Mouse (Mus musculus): ENCODE data around the gene Ctbp2.

GRCm38 (mm10) chr7:133027930-133028329 lies 96.2 kb downstream of the Ctbp2 start:
- TF ChIP-seq FLI1 (IDR thresholded peaks at IDR 0.05; ENCODE audit: low read length) (no peak), GATA1 (IDR thresholded peaks at IDR 0.05; ENCODE audit: borderline replicate concordance, low read length) (no peak)

All from megakaryocyte, embryonic 14.5 days (primary cell).